Mouse (Mus musculus): ENCODE data around the gene Map3k4. TPM values are rescaled to one million over a fixed set of nuclear protein-coding genes. Genes with fewer than 3 reads are reported as not detected.
A peak's percentile ranks its signal among the peaks of the same experiment; 100 is the strongest.

Gene Map3k4
- polyA plus RNA-seq, 1 experiment from 2014 or later, result 35.6 TPM

GRCm38 (mm10) chr17:12216224-12216623 is 102.4 kb downstream of the Map3k4 start:
- no peak for ATAC-seq (ENCODE audit: insufficient read depth, low FRiP score)
- Histone ChIP-seq H3K9ac (ENCODE audit: low read length) (no peak overlapping the region), H3K4me2 (ENCODE audit: low read depth, low read length) (no peak overlapping the region), H3K27ac (ENCODE audit: low read length) (no peak overlapping the region), H3K4me3 (replicated peaks; ENCODE audit: low read length) (no peak overlapping the region), H3K9me3 (replicated peaks; ENCODE audit: control insufficient read depth, low read length) (no peaks in the 10 kb centered on the region), H3K4me1 (ENCODE audit: control insufficient read depth, insufficient read depth, low read length) (no peaks in the 10 kb centered on the region), H3K36me3 (ENCODE audit: control insufficient read depth, insufficient read depth, low read length) (peaks cover 17% of the 10 kb centered on the region; the same call in 1 of the 2 replicates), H3K27me3 (ENCODE audit: control insufficient read depth, insufficient read depth, low read length) (no peaks in the 10 kb centered on the region)
- WGBS, result 70% methylated on average over 6 of the region's 6 CpGs

GRCm38 (mm10) chr17:12213430-12213829 is 105.2 kb downstream of the Map3k4 start:
- H3K9ac ChIP-seq (ENCODE audit: low read length), result no peak overlapping the region
- peaks cover 3% of the 10 kb centered on the region; the same call in 1 of the 2 replicates for H3K4me1 ChIP-seq (ENCODE audit: control insufficient read depth, insufficient read depth, low read length)
- no peak for ATAC-seq (ENCODE audit: insufficient read depth, low FRiP score)
- peaks cover 9% of the 10 kb centered on the region; the same call in 1 of the 2 replicates for H3K36me3 ChIP-seq (ENCODE audit: control insufficient read depth, insufficient read depth, low read length)
- 81% methylated on average over 8 of the region's 8 CpGs for WGBS
- no peak overlapping the region for H3K4me2 ChIP-seq (ENCODE audit: low read depth, low read length)
- H3K9me3 ChIP-seq (replicated peaks; ENCODE audit: control insufficient read depth, low read length), result no peaks in the 10 kb centered on the region
- no peaks in the 10 kb centered on the region for H3K27me3 ChIP-seq (ENCODE audit: control insufficient read depth, insufficient read depth, low read length)
- H3K4me3 ChIP-seq (replicated peaks; ENCODE audit: low read length), result no peak overlapping the region
- no peak overlapping the region for H3K27ac ChIP-seq (ENCODE audit: low read length)

- H3K4me1 ChIP-seq (ENCODE audit: control insufficient read depth, insufficient read depth, low read length), result peaks cover 6% of the 10 kb centered on the region; the same call in 1 of the 2 replicates
- H3K9ac ChIP-seq (ENCODE audit: low read length), result no peak overlapping the region
- no peak overlapping the region for H3K4me3 ChIP-seq (replicated peaks; ENCODE audit: low read length)
- H3K36me3 ChIP-seq (ENCODE audit: control insufficient read depth, insufficient read depth, low read length), result peaks cover 9% of the 10 kb centered on the region; the same call in 1 of the 2 replicates
- no peaks in the 10 kb centered on the region for H3K27me3 ChIP-seq (ENCODE audit: control insufficient read depth, insufficient read depth, low read length)
- WGBS, result 87% methylated on average over 6 of the region's 6 CpGs
- H3K9me3 ChIP-seq (replicated peaks; ENCODE audit: control insufficient read depth, low read length), result no peaks in the 10 kb centered on the region
- no peak for ATAC-seq (ENCODE audit: insufficient read depth, low FRiP score)
- no peak overlapping the region for H3K4me2 ChIP-seq (ENCODE audit: low read depth, low read length)
- H3K27ac ChIP-seq (ENCODE audit: low read length), result no peak overlapping the region
Measured at GRCm38 (mm10) chr17:12212341-12212740, 106.3 kb downstream of the Map3k4 start.

- Histone ChIP-seq H3K4me1 (ENCODE audit: control insufficient read depth, insufficient read depth, low read length) (peaks cover 11% of the 10 kb centered on the region; the same call in 1 of the 2 replicates), H3K9me3 (replicated peaks; ENCODE audit: control insufficient read depth, low read length) (no peaks in the 10 kb centered on the region), H3K36me3 (ENCODE audit: control insufficient read depth, insufficient read depth, low read length) (peaks cover 9% of the 10 kb centered on the region; the same call in 1 of the 2 replicates), H3K27ac (ENCODE audit: low read length) (no peak overlapping the region), H3K4me3 (replicated peaks; ENCODE audit: low read length) (no peak overlapping the region), H3K4me2 (ENCODE audit: low read depth, low read length) (no peak overlapping the region), H3K27me3 (ENCODE audit: control insufficient read depth, insufficient read depth, low read length) (no peaks in the 10 kb centered on the region), H3K9ac (ENCODE audit: low read length) (no peak overlapping the region)
- ATAC-seq (ENCODE audit: insufficient read depth, low FRiP score), result no peak
- WGBS, result 90% methylated on average over 11 of the region's 11 CpGs
Measured at GRCm38 (mm10) chr17:12211890-12212289, 106.7 kb downstream of the Map3k4 start.

GRCm38 (mm10) chr17:12210544-12211132 is 108.0 kb downstream of the Map3k4 start:
- peaks cover 22% of the 10 kb centered on the region for H3K4me1 ChIP-seq (ENCODE audit: control insufficient read depth, insufficient read depth, low read length)
- H3K36me3 ChIP-seq (ENCODE audit: control insufficient read depth, insufficient read depth, low read length), result peaks cover 3% of the 10 kb centered on the region; the same call in 1 of the 2 replicates
- no peak overlapping the region for H3K4me3 ChIP-seq (replicated peaks; ENCODE audit: low read length)
- peak; percentile 55; the same call in 1 of the 2 replicates for ATAC-seq (ENCODE audit: insufficient read depth, low FRiP score)
- no peaks in the 10 kb centered on the region for H3K27me3 ChIP-seq (ENCODE audit: control insufficient read depth, insufficient read depth, low read length)
- H3K27ac ChIP-seq (ENCODE audit: low read length), result no peak overlapping the region
- 30% methylated on average over 8 of the region's 8 CpGs for WGBS
- H3K9me3 ChIP-seq (replicated peaks; ENCODE audit: control insufficient read depth, low read length), result no peaks in the 10 kb centered on the region
- H3K9ac ChIP-seq (ENCODE audit: low read length), result no peak overlapping the region
- no peak overlapping the region for H3K4me2 ChIP-seq (ENCODE audit: low read depth, low read length)

- Histone ChIP-seq H3K27ac (ENCODE audit: low read length) (no peak overlapping the region), H3K9ac (ENCODE audit: low read length) (no peak overlapping the region), H3K36me3 (ENCODE audit: control insufficient read depth, insufficient read depth, low read length) (peaks cover 3% of the 10 kb centered on the region; the same call in 1 of the 2 replicates), H3K27me3 (ENCODE audit: control insufficient read depth, insufficient read depth, low read length) (no peaks in the 10 kb centered on the region), H3K9me3 (replicated peaks; ENCODE audit: control insufficient read depth, low read length) (no peaks in the 10 kb centered on the region), H3K4me3 (replicated peaks; ENCODE audit: low read length) (no peak overlapping the region), H3K4me1 (ENCODE audit: control insufficient read depth, insufficient read depth, low read length) (peaks cover 33% of the 10 kb centered on the region), H3K4me2 (ENCODE audit: low read depth, low read length) (no peak overlapping the region)
- 80% methylated on average over 4 of the region's 4 CpGs for WGBS
- ATAC-seq (ENCODE audit: insufficient read depth, low FRiP score), result no peak
Measured at GRCm38 (mm10) chr17:12209481-12209880, 109.1 kb downstream of the Map3k4 start.

- Histone ChIP-seq H3K9ac (ENCODE audit: low read length) (no peak overlapping the region), H3K4me1 (ENCODE audit: control insufficient read depth, insufficient read depth, low read length) (peaks cover 45% of the 10 kb centered on the region), H3K9me3 (replicated peaks; ENCODE audit: control insufficient read depth, low read length) (no peaks in the 10 kb centered on the region), H3K27me3 (ENCODE audit: control insufficient read depth, insufficient read depth, low read length) (no peaks in the 10 kb centered on the region), H3K36me3 (ENCODE audit: control insufficient read depth, insufficient read depth, low read length) (peaks cover 3% of the 10 kb centered on the region; the same call in 1 of the 2 replicates), H3K4me3 (replicated peaks; ENCODE audit: low read length) (no peak overlapping the region), H3K4me2 (ENCODE audit: low read depth, low read length) (no peak overlapping the region), H3K27ac (ENCODE audit: low read length) (no peak overlapping the region)
- no peak for ATAC-seq (ENCODE audit: insufficient read depth, low FRiP score)
- 13% methylated on average over 1 of the region's 1 CpGs for WGBS
Measured at GRCm38 (mm10) chr17:12207022-12207548, 111.5 kb downstream of the Map3k4 start.

- H3K4me2 ChIP-seq (ENCODE audit: low read depth, low read length), result no peak overlapping the region
- H3K4me1 ChIP-seq (ENCODE audit: control insufficient read depth, insufficient read depth, low read length), result peaks cover 45% of the 10 kb centered on the region
- peak overlapping the region; percentile 87 for H3K27ac ChIP-seq (ENCODE audit: low read length)
- 0 out of 2 replicates have a peak overlapping the region, but pooled peaks have one; percentile 31 for H3K9ac ChIP-seq (ENCODE audit: low read length)
- H3K9me3 ChIP-seq (replicated peaks; ENCODE audit: control insufficient read depth, low read length), result no peaks in the 10 kb centered on the region
- WGBS, result 50% methylated on average over 3 of the region's 3 CpGs
- no peak for ATAC-seq (ENCODE audit: insufficient read depth, low FRiP score)
- H3K36me3 ChIP-seq (ENCODE audit: control insufficient read depth, insufficient read depth, low read length), result no peaks in the 10 kb centered on the region
- no peaks in the 10 kb centered on the region for H3K27me3 ChIP-seq (ENCODE audit: control insufficient read depth, insufficient read depth, low read length)
- no peak overlapping the region for H3K4me3 ChIP-seq (replicated peaks; ENCODE audit: low read length)
Measured at GRCm38 (mm10) chr17:12206248-12206647, 112.3 kb downstream of the Map3k4 start.

- 0 out of 2 replicates have a peak overlapping the region, but pooled peaks have one; percentile 31 for H3K9ac ChIP-seq (ENCODE audit: low read length)
- peaks cover 45% of the 10 kb centered on the region for H3K4me1 ChIP-seq (ENCODE audit: control insufficient read depth, insufficient read depth, low read length)
- peak overlapping the region; percentile 87 for H3K27ac ChIP-seq (ENCODE audit: low read length)
- no peak overlapping the region for H3K4me2 ChIP-seq (ENCODE audit: low read depth, low read length)
- H3K9me3 ChIP-seq (replicated peaks; ENCODE audit: control insufficient read depth, low read length), result no peaks in the 10 kb centered on the region
- WGBS, result 5% methylated on average over 4 of the region's 4 CpGs
- no peak overlapping the region for H3K4me3 ChIP-seq (replicated peaks; ENCODE audit: low read length)
- H3K27me3 ChIP-seq (ENCODE audit: control insufficient read depth, insufficient read depth, low read length), result no peaks in the 10 kb centered on the region
- ATAC-seq (ENCODE audit: insufficient read depth, low FRiP score), result peak; percentile 68
- H3K36me3 ChIP-seq (ENCODE audit: control insufficient read depth, insufficient read depth, low read length), result no peaks in the 10 kb centered on the region
Measured at GRCm38 (mm10) chr17:12205694-12206075, 112.9 kb downstream of the Map3k4 start.
